Mouse (Mus musculus) kidney, embryonic 14.5 days (tissue): ENCODE data around the gene Cabp2. TPM values are rescaled to one million over a fixed set of nuclear protein-coding genes. Genes with fewer than 3 reads are reported as not detected.

Experiments used
- polyA plus RNA-seq: library from polyadenylated mRNA; unstranded; fragments of >200 nt; fragmentation: Nextera tagmentation; extraction: Ambion mirVana; gene quantifications from 2 replicates; pipeline ENCODE4 v1.2.1, GENCODE M21; 2014

The Cabp2 gene
- polyA plus RNA-seq, 1 experiment from 2014 or later = not detected

Other genes starting within 250 kb of the Cabp2 start
- 46.8 and 62.6 TPM in 2 replicates for gene Chka, start 229.8 kb upstream of the Cabp2 start, polyA plus RNA-seq
- gene Tcirg1, start 174.4 kb upstream of the Cabp2 start, polyA plus RNA-seq = 26.2 and 35.0 TPM in 2 replicates
- gene Ndufs8, start 168.8 kb upstream of the Cabp2 start, polyA plus RNA-seq = 397 and 412 TPM in 2 replicates
- gene Aldh3b1, start 151.8 kb upstream of the Cabp2 start, polyA plus RNA-seq = 2.8 and 3.0 TPM in 2 replicates
- 7.0 and 12.4 TPM in 2 replicates for gene Unc93b1, start 146.4 kb upstream of the Cabp2 start, polyA plus RNA-seq
- not detected in 2 replicates for gene Aldh3b3, start 122.9 kb upstream of the Cabp2 start, polyA plus RNA-seq
- 1.3 and 1.6 TPM in 2 replicates for gene Aldh3b2, start 109.2 kb upstream of the Cabp2 start, polyA plus RNA-seq
- gene Acy3, start 95.0 kb upstream of the Cabp2 start, polyA plus RNA-seq = 22.4 and 26.3 TPM in 2 replicates
- 0.74 and 1.1 TPM in 2 replicates for gene Tbx10, start 88.8 kb upstream of the Cabp2 start, polyA plus RNA-seq
- gene Nudt8, start 81.0 kb upstream of the Cabp2 start, polyA plus RNA-seq = 37.6 and 38.5 TPM in 2 replicates
- 2.5 and 2.7 TPM in 2 replicates for gene Gm49405, start 81.0 kb upstream of the Cabp2 start, polyA plus RNA-seq
- gene Doc2g, start 78.3 kb upstream of the Cabp2 start, polyA plus RNA-seq = 4.5 and 5.8 TPM in 2 replicates
- 214 and 223 TPM in 2 replicates for gene Ndufv1, start 68.8 kb upstream of the Cabp2 start, polyA plus RNA-seq
- 518 and 527 TPM in 2 replicates for gene Gstp1, start 43.6 kb upstream of the Cabp2 start, polyA plus RNA-seq
- gene Gstp2, start 35.6 kb upstream of the Cabp2 start, polyA plus RNA-seq = 1.4 and 5.3 TPM in 2 replicates
- gene Gstp3, start 22.0 kb upstream of the Cabp2 start, polyA plus RNA-seq = 0.34 TPM in 1 of 2 replicates, not detected in the other
- gene Cdk2ap2, start 15.6 kb downstream of the Cabp2 start, polyA plus RNA-seq = 116 and 121 TPM in 2 replicates
- 14.0 and 15.8 TPM in 2 replicates for gene Pitpnm1, start 18.4 kb downstream of the Cabp2 start, polyA plus RNA-seq
- 92.0 and 97.5 TPM in 2 replicates for gene Aip, start 44.3 kb downstream of the Cabp2 start, polyA plus RNA-seq
- gene Gpr152, start 58.2 kb downstream of the Cabp2 start, polyA plus RNA-seq = not detected in 2 replicates
- gene Cabp4, start 62.5 kb downstream of the Cabp2 start, polyA plus RNA-seq = 0.06 and 0.09 TPM in 2 replicates
- 132 and 156 TPM in 2 replicates for gene Coro1b, start 67.0 kb downstream of the Cabp2 start, polyA plus RNA-seq
- gene Ptprcap, start 72.0 kb downstream of the Cabp2 start, polyA plus RNA-seq = 0.57 and 0.80 TPM in 2 replicates
- 33.4 and 42.0 TPM in 2 replicates for gene Rps6kb2, start 81.8 kb downstream of the Cabp2 start, polyA plus RNA-seq
- 1.7 and 1.9 TPM in 2 replicates for gene Carns1, start 93.9 kb downstream of the Cabp2 start, polyA plus RNA-seq
- 2.7 and 3.2 TPM in 2 replicates for gene Tbc1d10c, start 109.7 kb downstream of the Cabp2 start, polyA plus RNA-seq
- 987 and 1,041 TPM in 2 replicates for gene Ppp1ca, start 110.5 kb downstream of the Cabp2 start, polyA plus RNA-seq
- 34.7 and 39.5 TPM in 2 replicates for gene Rad9a, start 120.1 kb downstream of the Cabp2 start, polyA plus RNA-seq
- gene Clcf1, start 132.7 kb downstream of the Cabp2 start, polyA plus RNA-seq = 5.7 and 5.9 TPM in 2 replicates
- not detected in 2 replicates for gene AC109138.7, start 132.8 kb downstream of the Cabp2 start, polyA plus RNA-seq
- gene Pold4, start 150.3 kb downstream of the Cabp2 start, polyA plus RNA-seq = 26.4 and 28.2 TPM in 2 replicates
- gene Ssh3, start 187.6 kb downstream of the Cabp2 start, polyA plus RNA-seq = 10.7 and 13.0 TPM in 2 replicates
- gene Ankrd13d, start 201.6 kb downstream of the Cabp2 start, polyA plus RNA-seq = 5.2 and 8.3 TPM in 2 replicates
- 17.7 and 17.8 TPM in 2 replicates for gene Grk2, start 224.6 kb downstream of the Cabp2 start, polyA plus RNA-seq